Mouse (Mus musculus): ENCODE results near the gene Esrrg.

The Esrrg gene

GRCm38 (mm10) chr1:187834576-187834975 is 226.0 kb downstream of the Esrrg start:
- no peak for DNase-seq

- DNase-seq = peak in 1 of 2 experiments; percentile 28
Measured at GRCm38 (mm10) chr1:187836384-187836783, 227.8 kb downstream of the Esrrg start.

GRCm38 (mm10) chr1:187836876-187837275 is 228.3 kb downstream of the Esrrg start:
- DNase-seq = no peak

GRCm38 (mm10) chr1:187841629-187842028 is 233.0 kb downstream of the Esrrg start:
- no peak for DNase-seq

- DNase-seq = no peak
Measured at GRCm38 (mm10) chr1:187842702-187843101, 234.1 kb downstream of the Esrrg start.

GRCm38 (mm10) chr1:187854148-187854547 is 245.6 kb downstream of the Esrrg start:
- no peak for DNase-seq

- DNase-seq = no peak
Measured at GRCm38 (mm10) chr1:187862339-187862738, 253.7 kb downstream of the Esrrg start.

GRCm38 (mm10) chr1:187868427-187868826 is 259.8 kb downstream of the Esrrg start:
- DNase-seq = no peak

- DNase-seq = no peak
Measured at GRCm38 (mm10) chr1:187872208-187872607, 263.6 kb downstream of the Esrrg start.

- no peak for DNase-seq
Measured at GRCm38 (mm10) chr1:187872744-187873143, 264.2 kb downstream of the Esrrg start.

GRCm38 (mm10) chr1:187873770-187874169 is 265.2 kb downstream of the Esrrg start:
- DNase-seq = no peak

GRCm38 (mm10) chr1:187887270-187887669 is 278.7 kb downstream of the Esrrg start:
- DNase-seq = no peak

- no peak for DNase-seq
Measured at GRCm38 (mm10) chr1:187888142-187888541, 279.6 kb downstream of the Esrrg start.

- DNase-seq = no peak
Measured at GRCm38 (mm10) chr1:187889096-187889495, 280.5 kb downstream of the Esrrg start.

- DNase-seq = no peak
Measured at GRCm38 (mm10) chr1:187891262-187891661, 282.7 kb downstream of the Esrrg start.

- DNase-seq = no peak
Measured at GRCm38 (mm10) chr1:187895459-187895858, 286.9 kb downstream of the Esrrg start.

GRCm38 (mm10) chr1:187896291-187896690 is 287.7 kb downstream of the Esrrg start:
- DNase-seq = no peak

GRCm38 (mm10) chr1:187896910-187897309 is 288.3 kb downstream of the Esrrg start:
- no peak for DNase-seq

GRCm38 (mm10) chr1:187899541-187899940 is 290.9 kb downstream of the Esrrg start:
- no peak for DNase-seq

GRCm38 (mm10) chr1:187900756-187901155 is 292.2 kb downstream of the Esrrg start:
- no peak for DNase-seq

GRCm38 (mm10) chr1:187902176-187902575 is 293.6 kb downstream of the Esrrg start:
- DNase-seq = peak in 1 of 2 experiments; percentile 18

- DNase-seq = no peak
Measured at GRCm38 (mm10) chr1:187904731-187905130, 296.1 kb downstream of the Esrrg start.

- no peak for DNase-seq
Measured at GRCm38 (mm10) chr1:187907407-187907806, 298.8 kb downstream of the Esrrg start.

- DNase-seq = peak; percentile 8 to 10
Measured at GRCm38 (mm10) chr1:187907871-187908270, 299.3 kb downstream of the Esrrg start.

- no peak for DNase-seq
Measured at GRCm38 (mm10) chr1:187910718-187911117, 302.1 kb downstream of the Esrrg start.

GRCm38 (mm10) chr1:187911201-187911600 is 302.6 kb downstream of the Esrrg start:
- no peak for DNase-seq

Data from kidney, postnatal 36 days (tissue).